Mouse (Mus musculus) neutrophil, adult 59 days (primary cell): ENCODE measurements around the gene Gcnt7. TPM values are rescaled to one million over a fixed set of nuclear protein-coding genes. Genes with fewer than 3 reads are reported as not detected.

ENCODE experiments used
- total RNA-seq, 2 experiments: library from RNA; stranded (reverse); gene quantifications; 1 replicate in 1 of 2; 2 replicates in 1 of 2; pipeline ENCODE4 v1.2.4; 2023

Gene Gcnt7
- not detected for total RNA-seq

DNA sequence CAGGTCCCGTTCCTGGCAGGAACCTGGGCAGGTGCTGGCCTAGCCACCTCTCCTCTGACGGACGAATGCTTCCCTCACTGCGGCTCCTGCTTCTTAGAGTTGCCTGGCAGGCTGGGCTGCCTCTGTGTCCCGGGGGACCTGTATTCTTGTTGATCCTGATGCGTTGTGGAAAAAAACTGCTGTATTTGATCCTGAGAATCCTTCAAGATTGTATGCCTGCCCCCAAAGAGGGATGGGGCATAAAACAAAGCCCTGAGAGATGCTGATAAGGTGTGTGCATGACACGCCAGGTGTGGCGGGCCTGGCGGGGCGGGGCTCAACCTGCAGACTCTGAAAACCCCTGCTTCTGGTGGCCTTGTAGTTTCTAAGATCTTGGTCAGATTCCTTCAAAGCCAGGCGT lies at the start of gene Gcnt7:
Gcnt7 (minus strand) TSS at position 101 of the 400 bp plus-strand sequence.

DNA sequence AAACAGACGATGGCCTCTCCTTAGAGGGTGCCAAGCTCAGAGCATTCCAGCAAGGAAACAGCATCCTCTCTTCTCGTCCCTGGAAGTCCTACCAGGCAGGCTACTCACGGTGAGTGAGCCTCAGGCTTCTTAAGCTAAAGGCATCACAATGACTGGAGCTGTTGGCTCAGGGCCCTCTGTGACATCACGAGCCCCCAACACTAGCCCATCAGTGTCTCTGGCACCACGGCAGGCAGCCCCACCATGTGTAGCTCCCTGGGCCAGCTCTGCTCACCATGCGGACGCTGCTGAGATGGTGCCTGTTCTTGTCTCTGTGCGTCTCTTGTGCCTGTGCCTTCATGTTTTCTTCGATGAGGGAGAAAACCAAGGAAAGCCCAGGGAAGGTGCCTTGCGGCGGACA lies 13.9 kb upstream of the Gcnt7 start, which contains the start of gene Fam209:
Fam209 (plus strand) TSS at position 203 of the 400 bp plus-strand sequence.

DNA sequence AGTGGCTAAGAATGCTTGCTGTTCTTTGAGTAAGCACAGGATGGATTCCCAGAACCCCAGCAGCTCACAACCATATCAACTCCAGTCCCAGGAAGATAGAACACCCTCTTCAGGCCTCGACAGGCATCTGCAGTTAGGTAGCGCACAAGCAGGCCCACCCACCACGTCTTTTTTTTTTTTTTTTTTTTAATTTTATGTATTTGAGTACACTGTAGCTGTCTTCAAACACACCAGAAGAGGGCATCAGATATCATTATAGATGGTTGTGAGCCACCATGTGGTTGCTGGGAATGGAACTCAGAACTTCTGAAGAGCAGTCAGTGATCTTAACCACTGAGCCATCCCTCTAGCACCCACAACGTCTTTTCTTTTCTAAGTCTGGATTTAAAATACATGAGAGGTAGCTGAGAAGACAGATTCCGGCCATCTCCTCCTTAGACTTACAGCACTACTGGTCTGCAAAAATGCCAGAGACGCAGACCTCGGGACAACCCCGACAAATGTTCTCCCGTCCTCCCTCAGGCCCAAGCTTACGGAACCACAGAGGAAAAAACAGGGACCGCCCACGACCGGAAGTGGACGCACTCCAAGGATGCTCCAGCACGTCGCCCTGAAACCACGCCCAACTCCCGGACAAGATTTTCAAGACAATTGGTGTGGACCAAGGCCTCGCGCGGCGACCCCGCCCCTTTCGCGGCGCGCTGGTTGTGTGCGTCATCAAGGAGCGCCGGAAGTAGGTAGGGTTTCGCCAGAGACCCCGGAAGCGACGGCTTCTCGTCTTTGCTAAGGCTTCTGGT lies 18.4 kb downstream of the Gcnt7 start, which contains the start of gene Rtf2:
Rtf2 (plus strand) TSS at position 714 of the 797 bp plus-strand sequence.

Other genes with a start within 250 kb of the Gcnt7 start
- not detected for gene Mc3r, start 210.1 kb downstream of the Gcnt7 start, total RNA-seq
- gene Fam210b, start 113.0 kb downstream of the Gcnt7 start, total RNA-seq = 1 to 10 TPM; 3.6 to 4.1 TPM
- gene Aurka, start 88.1 kb downstream of the Gcnt7 start, total RNA-seq = 10 to 100 TPM; 48.2 to 48.4 TPM
- 10 to 100 TPM; 17.8 to 22.4 TPM for gene Cstf1, start 87.9 kb downstream of the Gcnt7 start, total RNA-seq
- gene Cass4, start 64.8 kb downstream of the Gcnt7 start, total RNA-seq = 10 to 100 TPM; 21.1 to 31.3 TPM
- 100 to 1,000 TPM; 117 to 129 TPM for gene Rtf2, start 18.0 kb downstream of the Gcnt7 start, total RNA-seq
- gene Fam209, start 13.9 kb upstream of the Gcnt7 start, total RNA-seq = 1 to 10 TPM; 5.6 to 8.0 TPM
- not detected for gene Tfap2c, start 91.0 kb upstream of the Gcnt7 start, total RNA-seq